8 mouse cellular contexts compared by ENCODE assay signal in genomic region chr19:41912121-41913080, GRCm38 (mm10). TPM values are rescaled to one million over a fixed set of nuclear protein-coding genes. Genes with fewer than 3 reads are reported as not detected.
A peak's percentile ranks its signal among the peaks of the same experiment; 100 is the strongest.
DNase-seq lines count a peak whose midpoint lies in the region; ATAC-seq and TF ChIP-seq lines count a peak whose summit lies in the region.

No protein-coding gene starts in this region.

- peaks cover 15% of the 10 kb centered on the region for H3K36me3 ChIP-seq in liver, embryonic 14.5 days (replicated peaks; ENCODE audit: control insufficient read depth, insufficient read depth, low read depth)
- H3K36me3 ChIP-seq in neural tube, embryonic 13.5 days: peaks cover 27% of the 10 kb centered on the region

- WGBS in liver, embryonic 14.5 days (ENCODE audit: insufficient replicate concordance): under 1% methylated on average over 53 of the region's 53 CpGs
- under 1% methylated on average over 53 of the region's 53 CpGs for WGBS in neural tube, embryonic 13.5 days

- DNase-seq in B cell, adult 2 months: peak; percentile 59 to 65
- DNase-seq in embryo, embryonic 10 days (ENCODE audit: low spot score): peak; percentile 39
- peak; percentile 21 to 44 for DNase-seq in heart, adult 9 months (ENCODE audit: low spot score in 2 of 2)
- peak; percentile 45 to 46 for DNase-seq in kidney, adult 8-10 months
- DNase-seq in liver, embryonic 14.5 days (ENCODE audit: low read depth in 3 of 3, low spot score in 3 of 3): no peak
- peak; percentile 59 for DNase-seq in thymus, postnatal 4 days

- H3K27ac ChIP-seq in liver, embryonic 14.5 days: peak overlapping the region; percentile 29; the same call in 1 of the 2 replicates
- peak overlapping the region; percentile 93 for H3K27ac ChIP-seq in neural tube, embryonic 13.5 days (replicated peaks)

- H3K9me3 ChIP-seq in liver, embryonic 14.5 days (ENCODE audit: control insufficient read depth, low read length): no peaks in the 10 kb centered on the region
- H3K9me3 ChIP-seq in neural tube, embryonic 13.5 days: no peaks in the 10 kb centered on the region

- TF ChIP-seq EP300 in liver, embryonic 14.5 days (IDR thresholded peaks at IDR 0.05; ENCODE audit: low read depth): no peak

- TF ChIP-seq CTCF in liver, embryonic 14.5 days (IDR thresholded peaks at IDR 0.05; ENCODE audit: low read depth): no peak

- peaks cover 13 to 22% of the 10 kb centered on the region in 2 experiments for H3K4me1 ChIP-seq in liver, embryonic 14.5 days (replicated peaks; ENCODE audit: control insufficient read depth in 2 of 2, insufficient read depth in 2 of 2, low read length in 1 of 2)
- H3K4me1 ChIP-seq in neural tube, embryonic 13.5 days (replicated peaks): peaks cover 26% of the 10 kb centered on the region

- H3K27me3 ChIP-seq in liver, embryonic 14.5 days (ENCODE audit: control insufficient read depth, insufficient read depth, low read length): no peaks in the 10 kb centered on the region
- no peaks in the 10 kb centered on the region for H3K27me3 ChIP-seq in neural tube, embryonic 13.5 days

- peak overlapping the region; percentile 87 for H3K4me2 ChIP-seq in liver, embryonic 14.5 days (ENCODE audit: low read depth)
- H3K4me2 ChIP-seq in neural tube, embryonic 13.5 days: peak overlapping the region; percentile 79

- H3K4me3 ChIP-seq in liver, embryonic 14.5 days (ENCODE audit: insufficient read depth in 1 of 2, low read depth in 2 of 2, low read length in 2 of 2): peak overlapping the region; percentile 73 to 79
- peak overlapping the region; percentile 96 for H3K4me3 ChIP-seq in neural tube, embryonic 13.5 days

- H3K9ac ChIP-seq in liver, embryonic 14.5 days (replicated peaks): peak overlapping the region; percentile 84
- H3K9ac ChIP-seq in neural tube, embryonic 13.5 days: peak overlapping the region; percentile 92

- ATAC-seq in activated CD4-positive, CD25-positive, alpha-beta regulatory T cell, adult 4 months: peak; percentile 6
- peak; percentile 18 for ATAC-seq in liver, embryonic 14.5 days (ENCODE audit: insufficient read depth)
- ATAC-seq in neural tube, embryonic 13.5 days (ENCODE audit: low read depth): peak; percentile 82

RNA-seq across cellular contexts. Expression of gene Pgam1, which starts 0.7 kb away (rescaled TPM):
- 10 to 100 TPM; 60.3 to 83.9 TPM for polyA plus RNA-seq in activated CD4-positive, CD25-positive, alpha-beta regulatory T cell, adult 4 months (2017; shearing (Covaris generic))
- polyA plus RNA-seq in liver, embryonic 14.5 days (2012; rRNA removed): 100.0 and 123 TPM in 2 replicates
- polyA plus RNA-seq in liver, embryonic 14.5 days (2014; fragmentation: Nextera tagmentation; extraction: Ambion mirVana): 172 and 190 TPM in 2 replicates
- 458 and 477 TPM in 2 replicates for polyA plus RNA-seq in neural tube, embryonic 13.5 days (2015; fragmentation: Nextera tagmentation; extraction: Ambion mirVana)

RNA-seq across cellular contexts. Expression of gene Rrp12, which starts 16.4 kb away (rescaled TPM):
- polyA plus RNA-seq in activated CD4-positive, CD25-positive, alpha-beta regulatory T cell, adult 4 months (2017; shearing (Covaris generic)): 1 to 10 TPM; 6.9 to 8.8 TPM
- 4.8 and 6.0 TPM in 2 replicates for polyA plus RNA-seq in liver, embryonic 14.5 days (2012; rRNA removed)
- polyA plus RNA-seq in liver, embryonic 14.5 days (2014; fragmentation: Nextera tagmentation; extraction: Ambion mirVana): 5.0 and 7.4 TPM in 2 replicates
- polyA plus RNA-seq in neural tube, embryonic 13.5 days (2015; fragmentation: Nextera tagmentation; extraction: Ambion mirVana): 15.4 and 15.6 TPM in 2 replicates

RNA-seq across cellular contexts. Expression of gene Exosc1, which starts 20.8 kb away (rescaled TPM):
- polyA plus RNA-seq in activated CD4-positive, CD25-positive, alpha-beta regulatory T cell, adult 4 months (2017; shearing (Covaris generic)): 100 to 1,000 TPM in 1 of 2 experiments, 10 to 100 TPM in 1; 75.9 to 103 TPM
- polyA plus RNA-seq in liver, embryonic 14.5 days (2012; rRNA removed): 17.9 and 20.4 TPM in 2 replicates
- 38.8 and 40.1 TPM in 2 replicates for polyA plus RNA-seq in liver, embryonic 14.5 days (2014; fragmentation: Nextera tagmentation; extraction: Ambion mirVana)
- 64.4 and 69.4 TPM in 2 replicates for polyA plus RNA-seq in neural tube, embryonic 13.5 days (2015; fragmentation: Nextera tagmentation; extraction: Ambion mirVana)

RNA-seq across cellular contexts. Expression of gene Zdhhc16, which starts 20.9 kb away (rescaled TPM):
- polyA plus RNA-seq in activated CD4-positive, CD25-positive, alpha-beta regulatory T cell, adult 4 months (2017; shearing (Covaris generic)): 10 to 100 TPM; 39.0 to 41.1 TPM
- 25.6 and 27.0 TPM in 2 replicates for polyA plus RNA-seq in liver, embryonic 14.5 days (2012; rRNA removed)
- 25.9 and 28.5 TPM in 2 replicates for polyA plus RNA-seq in liver, embryonic 14.5 days (2014; fragmentation: Nextera tagmentation; extraction: Ambion mirVana)
- polyA plus RNA-seq in neural tube, embryonic 13.5 days (2015; fragmentation: Nextera tagmentation; extraction: Ambion mirVana): 75.4 and 76.1 TPM in 2 replicates

Comparison
In these comparisons a context has a peak if more than half of its experiments do, and no peak if none do; other contexts are left out.
1. DNase-seq: peak in B cell, adult 2 months (2 of 2), embryo, embryonic 10 days (single experiment), heart, adult 9 months (2 of 2), kidney, adult 8-10 months (2 of 2) and thymus, postnatal 4 days (single experiment); none in liver, embryonic 14.5 days (0 of 3).
2. ATAC-seq: peak in every context shown above with its lines; median percentile 82 in neural tube, embryonic 13.5 days; 18 in liver, embryonic 14.5 days; 6 in activated CD4-positive, CD25-positive, alpha-beta regulatory T cell, adult 4 months.